In genomic region chr9:97068201-97069095, GRCm38 (mm10) we compare ENCODE assay signal across 8 mouse cellular contexts. TPM values are rescaled to one million over a fixed set of nuclear protein-coding genes. Genes with fewer than 3 reads are reported as not detected.
DNase-seq lines count a peak whose midpoint lies in the region; ATAC-seq and TF ChIP-seq lines count a peak whose summit lies in the region.

No protein-coding gene starts in this region.

- TF ChIP-seq EP300 in heart, adult 2 months (IDR thresholded peaks at IDR 0.05; ENCODE audit: insufficient read depth, low read depth, low read length), result no peak

- H3K4me1 ChIP-seq in embryonic facial prominence, embryonic 10.5 days, result peaks cover 19% of the 10 kb centered on the region
- no peaks in the 10 kb centered on the region; the same call in 1 of the 2 replicates for H3K4me1 ChIP-seq in heart, adult 2 months (ENCODE audit: control insufficient read depth, insufficient read depth, low read length)
- H3K4me1 ChIP-seq in limb, embryonic 10.5 days, result no peaks in the 10 kb centered on the region
- H3K4me1 ChIP-seq in midbrain, embryonic 14.5 days (ENCODE audit: control insufficient read depth, insufficient read depth, low read length), result peaks cover 10% of the 10 kb centered on the region; the same call in 1 of the 2 replicates

- no peaks in the 10 kb centered on the region for H3K27me3 ChIP-seq in embryonic facial prominence, embryonic 10.5 days (replicated peaks; ENCODE audit: low read depth, poor library complexity, severe bottlenecking)
- no peaks in the 10 kb centered on the region for H3K27me3 ChIP-seq in heart, adult 2 months (ENCODE audit: control insufficient read depth, insufficient read depth, low read length)
- no peaks in the 10 kb centered on the region for H3K27me3 ChIP-seq in limb, embryonic 10.5 days (ENCODE audit: low read depth, poor library complexity, severe bottlenecking)
- H3K27me3 ChIP-seq in midbrain, embryonic 14.5 days (ENCODE audit: control insufficient read depth, insufficient read depth, low read length), result no peaks in the 10 kb centered on the region

- TF ChIP-seq POLR2A in heart, adult 2 months (IDR thresholded peaks at IDR 0.05; ENCODE audit: insufficient read depth, low read depth, low read length), result no peak

- peak; percentile 88 for TF ChIP-seq CTCF in heart, adult 2 months (IDR thresholded peaks at IDR 0.05)

- no peaks in the 10 kb centered on the region for H3K9me3 ChIP-seq in embryonic facial prominence, embryonic 10.5 days
- H3K9me3 ChIP-seq in limb, embryonic 10.5 days (replicated peaks), result no peaks in the 10 kb centered on the region
- no peaks in the 10 kb centered on the region for H3K9me3 ChIP-seq in midbrain, embryonic 14.5 days (ENCODE audit: control insufficient read depth, low read length)

- peaks cover 22% of the 10 kb centered on the region for H3K36me3 ChIP-seq in embryonic facial prominence, embryonic 10.5 days (replicated peaks)
- H3K36me3 ChIP-seq in heart, adult 2 months (ENCODE audit: control insufficient read depth, insufficient read depth, low read length), result no peaks in the 10 kb centered on the region
- peaks cover 19% of the 10 kb centered on the region for H3K36me3 ChIP-seq in limb, embryonic 10.5 days
- no peaks in the 10 kb centered on the region for H3K36me3 ChIP-seq in midbrain, embryonic 14.5 days (ENCODE audit: control insufficient read depth, insufficient read depth, low read length)

- H3K79me2 ChIP-seq in heart, adult 2 months (replicated peaks; ENCODE audit: control insufficient read depth, insufficient read depth, low read length), result no peaks in the 10 kb centered on the region

- peak; percentile 57; the same call in 1 of the 2 replicates for ATAC-seq in midbrain, embryonic 14.5 days (ENCODE audit: low FRiP score, low TSS enrichment)

- intact Hi-C loops in heart, adult 2 months (cut with DNase I), result loop anchor here (1.0 to 5.0 kb wide), 3 partner anchors 51 to 152 kb away; partner anchors contain the start of gene Spsb4

- peak; percentile 95 for DNase-seq in 416B (ENCODE audit: low read depth)
- DNase-seq in adrenal gland, postnatal 14 days, result peak; percentile 88
- DNase-seq in embryonic facial prominence, embryonic 10.5 days (ENCODE audit: low spot score), result peak; percentile 84
- peak; percentile 67 for DNase-seq in heart, adult 2 months
- peak; percentile 65 to 83 for DNase-seq in kidney, adult 8-10 months
- DNase-seq in limb, embryonic 10.5 days (ENCODE audit: low spot score), result peak; percentile 86
- peak; percentile 97 for DNase-seq in midbrain, embryonic 14.5 days
- peak; percentile 26 for DNase-seq in spleen, adult 12 weeks (ENCODE audit: low spot score)

- 56% methylated on average over 9 of the region's 9 CpGs for WGBS in embryonic facial prominence, embryonic 10.5 days
- WGBS in heart, adult 2 months, result 54% methylated on average over 9 of the region's 9 CpGs
- 58% methylated on average over 9 of the region's 9 CpGs for WGBS in limb, embryonic 10.5 days
- 50% methylated on average over 9 of the region's 9 CpGs for WGBS in midbrain, embryonic 14.5 days

- H3K9ac ChIP-seq in heart, adult 2 months (ENCODE audit: low read depth, low read length), result no peak overlapping the region
- H3K9ac ChIP-seq in midbrain, embryonic 14.5 days (replicated peaks; ENCODE audit: low read length), result no peak overlapping the region

- H3K4me2 ChIP-seq in midbrain, embryonic 14.5 days (ENCODE audit: low read length), result no peak overlapping the region

- no peak overlapping the region for H3K4me3 ChIP-seq in embryonic facial prominence, embryonic 10.5 days
- no peak overlapping the region for H3K4me3 ChIP-seq in heart, adult 2 months
- H3K4me3 ChIP-seq in limb, embryonic 10.5 days, result no peak overlapping the region
- H3K4me3 ChIP-seq in midbrain, embryonic 14.5 days (replicated peaks; ENCODE audit: low read depth, low read length), result no peak overlapping the region

- no peak overlapping the region for H3K27ac ChIP-seq in embryonic facial prominence, embryonic 10.5 days (replicated peaks)
- H3K27ac ChIP-seq in heart, adult 2 months, result no peak overlapping the region
- H3K27ac ChIP-seq in limb, embryonic 10.5 days, result no peak overlapping the region
- H3K27ac ChIP-seq in midbrain, embryonic 14.5 days (replicated peaks; ENCODE audit: low read depth, low read length), result no peak overlapping the region

RNA-seq across cellular contexts. Expression of gene Slc25a36, which starts 42.5 kb away (rescaled TPM):
- 75.4 and 82.8 TPM in 2 replicates for total RNA-seq in adrenal gland, postnatal 14 days (2021)
- 70.9 and 71.8 TPM in 2 replicates for polyA plus RNA-seq in embryonic facial prominence, embryonic 10.5 days (2016; fragmentation: Nextera tagmentation; extraction: Ambion mirVana)
- total RNA-seq in heart, adult 2 months (2021), result 10 to 100 TPM; 34.7 to 35.1 TPM
- polyA plus RNA-seq in heart, adult 2 months (2012; rRNA removed), result 14.1 and 30.9 TPM in 2 replicates
- 46.6 and 69.0 TPM in 2 replicates for polyA plus RNA-seq in limb, embryonic 10.5 days (2016; fragmentation: Nextera tagmentation; extraction: Ambion mirVana)
- 81.6 and 100.0 TPM in 2 replicates for polyA plus RNA-seq in midbrain, embryonic 14.5 days (2014; fragmentation: Nextera tagmentation; extraction: Ambion mirVana)

RNA-seq across cellular contexts. Expression of gene Spsb4, which starts 49.8 kb away (rescaled TPM):
- 1.5 and 1.7 TPM in 2 replicates for total RNA-seq in adrenal gland, postnatal 14 days (2021)
- polyA plus RNA-seq in embryonic facial prominence, embryonic 10.5 days (2016; fragmentation: Nextera tagmentation; extraction: Ambion mirVana), result 102 and 123 TPM in 2 replicates
- total RNA-seq in heart, adult 2 months (2021), result 1 to 10 TPM; 4.2 to 9.1 TPM
- 7.2 and 7.6 TPM in 2 replicates for polyA plus RNA-seq in heart, adult 2 months (2012; rRNA removed)
- 70.3 and 80.6 TPM in 2 replicates for polyA plus RNA-seq in limb, embryonic 10.5 days (2016; fragmentation: Nextera tagmentation; extraction: Ambion mirVana)
- 33.9 and 38.5 TPM in 2 replicates for polyA plus RNA-seq in midbrain, embryonic 14.5 days (2014; fragmentation: Nextera tagmentation; extraction: Ambion mirVana)

Comparison
In these comparisons a context has a peak if more than half of its experiments do, and no peak if none do; other contexts are left out.
1. DNase-seq: peak in every context shown above with its lines; median percentile 97 in midbrain, embryonic 14.5 days; 95 in 416B; 88 in adrenal gland, postnatal 14 days; 86 in limb, embryonic 10.5 days; 84 in embryonic facial prominence, embryonic 10.5 days; 74 in kidney, adult 8-10 months; 67 in heart, adult 2 months; 26 in spleen, adult 12 weeks.